Mouse (Mus musculus) limb, embryonic 10.5 days (tissue): ENCODE measurements around the gene Zfp93. TPM values are rescaled to one million over a fixed set of nuclear protein-coding genes. Genes with fewer than 3 reads are reported as not detected.
"Not testable (repeated sequence)": the region's sequence is repeated elsewhere in the genome, so short reads cannot be mapped to it uniquely, and the experiment has no call there.

Experiments
- DNase-seq: peaks from one replicate; pipeline ENCODE4 v3.0.0-alpha.2; 2017; ENCODE audit warnings: low spot score
- H3K27ac ChIP-seq: fragments of 300-500 bp; sonication (generic); 2 replicates; pipeline ENCODE4 v1.5.1; 2016; ENCODE audit warnings: mild to moderate bottlenecking
- H3K27me3 ChIP-seq: fragments of 300-500 bp; sonication (generic); 2 replicates; pipeline ENCODE4 v1.6.1; 2016; ENCODE audit warnings: low read depth, mild to moderate bottlenecking; ENCODE audit not compliant: poor library complexity, severe bottlenecking
- H3K36me3 ChIP-seq: fragments of 300-500 bp; sonication (generic); 2 replicates; pipeline ENCODE4 v1.6.1; 2016; ENCODE audit warnings: mild to moderate bottlenecking, moderate library complexity
- H3K4me1 ChIP-seq: fragments of 300-500 bp; sonication (generic); 2 replicates; pipeline ENCODE4 v1.6.1; 2016
- H3K4me3 ChIP-seq: fragments of 300-500 bp; sonication (generic); 2 replicates; pipeline ENCODE4 v1.5.1; 2016; ENCODE audit warnings: mild to moderate bottlenecking, moderate library complexity
- H3K9me3 ChIP-seq: fragments of 300-500 bp; sonication (generic); replicated peaks from 2 replicates; pipeline ENCODE4 v1.6.1; 2016; ENCODE audit warnings: mild to moderate bottlenecking
- WGBS: fragments of 180-500 bp; shearing (Covaris S2); methylation state at CpG from one replicate; pipeline ENCODE4 v1.1.7; 2016; 5-methylcytosine and 5-hydroxymethylcytosine counted together
- polyA plus RNA-seq: library from polyadenylated mRNA; unstranded; fragments of >200 nt; fragmentation: Nextera tagmentation; extraction: Ambion mirVana; gene quantifications from 2 replicates; pipeline ENCODE4 v1.2.1, GENCODE M21; 2016

The Zfp93 gene
- polyA plus RNA-seq, 1 experiment from 2014 or later, result 10.8 TPM

DNA sequence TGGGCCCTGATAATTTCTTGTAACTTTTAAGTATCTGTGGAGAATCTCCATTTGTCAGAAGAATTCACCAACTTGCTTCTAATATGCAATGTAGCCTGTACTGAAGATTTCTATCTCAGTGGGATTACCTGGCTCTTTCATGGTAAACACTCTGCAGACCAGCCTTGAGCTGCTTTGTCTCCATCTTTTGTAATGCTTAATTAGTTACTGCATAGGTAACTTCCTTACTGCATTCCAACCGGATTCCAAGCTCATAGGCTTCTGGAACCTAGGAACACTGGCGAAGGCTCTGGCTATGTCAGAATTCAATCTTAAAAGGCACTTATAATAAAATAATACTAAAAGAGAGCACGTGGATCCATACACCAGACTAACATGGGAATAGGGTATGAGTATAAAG, 8.6 kb downstream of the Zfp93 start:
- peaks cover 39% of the 10 kb centered on the region for H3K36me3 ChIP-seq
- WGBS, result 81% methylated on average over 3 of the region's 3 CpGs
- H3K9me3 ChIP-seq, H3K27me3 ChIP-seq, DNase-seq, H3K4me3 ChIP-seq, H3K27ac ChIP-seq, H3K4me1 ChIP-seq: not testable (repeated sequence)

DNA sequence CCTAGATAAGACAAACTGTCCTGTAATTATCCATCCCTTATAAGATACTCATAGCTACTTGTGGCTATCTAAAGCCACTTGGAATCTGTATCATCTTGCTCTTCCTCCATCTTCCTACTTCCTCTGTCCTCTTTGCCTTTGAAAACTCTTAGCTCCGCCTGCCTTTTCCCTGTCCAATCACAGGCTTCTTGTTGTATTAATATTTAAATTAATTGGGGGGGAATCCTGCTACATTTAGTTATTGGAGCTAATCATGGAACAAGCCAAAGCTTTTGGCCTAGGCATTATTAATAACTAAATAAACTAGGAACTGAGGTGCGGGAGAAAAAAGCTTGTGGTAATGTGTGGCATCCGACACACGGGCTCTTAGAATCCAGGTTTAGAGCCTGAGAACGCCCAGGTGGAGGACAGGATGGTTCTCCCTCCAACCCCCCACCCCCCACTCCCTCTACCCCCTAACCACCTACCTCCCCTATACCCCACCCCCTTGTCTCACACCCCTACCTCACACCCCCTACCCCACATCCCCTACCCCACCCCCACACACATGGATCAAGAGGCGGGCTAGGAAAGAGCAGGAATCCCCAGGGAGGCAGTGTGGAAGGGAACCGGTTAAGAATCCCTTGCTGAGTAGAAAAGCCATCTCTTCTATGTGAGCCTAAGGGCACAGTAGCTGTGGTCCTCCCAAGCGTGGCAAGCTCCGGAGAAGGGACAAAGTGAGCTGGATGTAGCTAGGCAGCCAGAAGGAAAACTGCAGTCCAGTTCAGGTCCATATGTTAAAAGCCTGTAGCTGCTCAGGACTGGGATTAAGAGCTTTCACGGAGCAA, 10.0 kb downstream of the Zfp93 start:
- 53% methylated on average over 10 of the region's 10 CpGs for WGBS
- Histone ChIP-seq H3K27me3 (no peaks in the 10 kb centered on the region), H3K27ac (no peak overlapping the region), H3K4me1 (peaks cover 5% of the 10 kb centered on the region; the same call in 1 of the 2 replicates), H3K36me3 (peaks cover 24% of the 10 kb centered on the region), H3K9me3 (no peaks in the 10 kb centered on the region), H3K4me3 (no peak overlapping the region)
- no peak for DNase-seq

DNA sequence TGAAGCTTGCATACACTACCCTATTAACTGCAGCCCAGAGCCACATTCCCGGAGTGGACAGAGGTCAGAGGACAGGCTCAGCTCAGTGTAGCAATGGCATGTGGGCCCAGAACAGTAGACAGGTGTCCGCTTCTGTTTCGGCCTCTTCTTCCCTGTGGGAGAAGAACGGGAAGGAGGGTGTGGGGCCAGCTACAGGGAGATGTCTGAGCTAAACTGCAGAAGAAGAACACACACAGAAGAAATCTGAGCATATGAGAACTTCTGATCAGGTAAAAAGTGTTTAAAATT, 10.6 kb downstream of the Zfp93 start:
- H3K27me3 ChIP-seq, result no peaks in the 10 kb centered on the region
- no peaks in the 10 kb centered on the region for H3K9me3 ChIP-seq
- DNase-seq, result no peak
- H3K4me3 ChIP-seq, result no peak overlapping the region
- peaks cover 5% of the 10 kb centered on the region; the same call in 1 of the 2 replicates for H3K4me1 ChIP-seq
- WGBS, result 65% methylated on average over 4 of the region's 4 CpGs
- H3K36me3 ChIP-seq, result peaks cover 18% of the 10 kb centered on the region
- no peak overlapping the region for H3K27ac ChIP-seq

DNA sequence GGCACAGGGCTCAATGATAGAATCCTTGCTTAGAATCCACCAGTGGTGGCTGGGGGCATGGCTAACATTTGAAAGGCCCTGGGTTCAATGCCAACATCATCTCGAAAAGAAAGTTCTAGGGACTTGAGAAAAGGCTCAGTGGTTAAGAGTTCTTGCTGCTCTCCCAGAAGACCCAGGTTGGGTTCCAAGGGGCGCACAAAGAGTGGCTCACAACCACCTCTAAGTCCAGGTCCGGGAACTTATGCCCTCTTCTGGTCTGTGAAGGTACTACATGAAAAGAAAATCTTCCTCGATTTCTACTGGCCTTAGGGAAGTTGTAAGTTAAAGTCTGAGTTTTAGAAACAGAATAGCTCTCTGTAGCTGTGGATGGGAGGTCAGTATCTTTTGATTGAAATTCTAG, 15.9 kb downstream of the Zfp93 start:
- WGBS, result 53% methylated on average over 4 of the region's 4 CpGs
- DNase-seq, result no peak
- no peaks in the 10 kb centered on the region for H3K27me3 ChIP-seq

DNA sequence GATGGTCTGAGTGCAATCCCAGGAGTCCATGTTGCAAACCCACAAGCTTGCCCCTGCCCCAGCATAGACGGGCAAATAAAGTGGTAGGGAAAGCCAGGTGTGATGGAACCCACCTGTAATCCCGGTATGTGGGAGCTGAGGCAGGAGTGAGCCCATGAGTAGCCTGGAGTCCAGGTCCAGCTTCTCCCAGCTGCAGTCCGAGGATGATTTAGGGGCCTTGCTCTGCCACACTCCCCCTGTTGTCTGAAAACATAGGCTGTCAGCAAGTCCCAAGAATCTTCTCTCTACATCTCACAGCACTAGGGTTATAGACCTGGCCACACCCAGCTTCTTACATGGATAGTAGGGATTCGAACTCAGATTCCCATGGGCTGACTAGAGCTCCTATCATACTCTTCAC, 16.7 kb downstream of the Zfp93 start:
- Histone ChIP-seq H3K36me3 (peaks cover 48% of the 10 kb centered on the region), H3K4me3 (no peak overlapping the region), H3K9me3 (no peaks in the 10 kb centered on the region), H3K27me3 (no peaks in the 10 kb centered on the region), H3K4me1 (no peaks in the 10 kb centered on the region), H3K27ac (no peak overlapping the region)
- 72% methylated on average over 4 of the region's 4 CpGs for WGBS
- no peak for DNase-seq

More for the DNA sequence above, 15.9 kb downstream of the Zfp93 start:
- Histone ChIP-seq H3K4me1 (no peaks in the 10 kb centered on the region), H3K4me3 (no peak overlapping the region), H3K27ac (no peak overlapping the region), H3K36me3 (peaks cover 40% of the 10 kb centered on the region), H3K9me3 (no peaks in the 10 kb centered on the region)

DNA sequence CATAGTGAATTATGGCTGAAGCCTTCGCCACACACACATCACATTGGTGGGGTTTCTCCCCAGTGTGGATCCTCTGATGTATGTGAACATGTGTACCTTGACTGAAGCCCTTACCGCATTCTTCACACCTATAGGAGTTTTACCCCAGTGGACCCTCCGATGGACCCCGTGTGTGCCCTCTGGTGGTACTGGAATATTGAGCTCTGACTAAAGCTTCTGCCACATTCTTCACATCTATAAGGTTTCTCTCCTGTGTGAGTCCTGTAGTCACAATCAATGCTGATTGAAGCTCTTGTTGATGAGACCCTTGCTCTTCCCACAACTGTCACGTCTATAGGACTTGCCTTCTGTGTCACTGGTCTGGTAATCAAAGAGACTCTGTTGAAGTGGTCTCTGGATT, 17.4 kb downstream of the Zfp93 start:
- Histone ChIP-seq H3K9me3 (no peaks in the 10 kb centered on the region), H3K27ac (no peak overlapping the region), H3K36me3 (peaks cover 56% of the 10 kb centered on the region), H3K4me3 (no peak overlapping the region), H3K4me1 (no peaks in the 10 kb centered on the region), H3K27me3 (no peaks in the 10 kb centered on the region)
- 88% methylated on average over 5 of the region's 5 CpGs for WGBS
- DNase-seq, result no peak

DNA sequence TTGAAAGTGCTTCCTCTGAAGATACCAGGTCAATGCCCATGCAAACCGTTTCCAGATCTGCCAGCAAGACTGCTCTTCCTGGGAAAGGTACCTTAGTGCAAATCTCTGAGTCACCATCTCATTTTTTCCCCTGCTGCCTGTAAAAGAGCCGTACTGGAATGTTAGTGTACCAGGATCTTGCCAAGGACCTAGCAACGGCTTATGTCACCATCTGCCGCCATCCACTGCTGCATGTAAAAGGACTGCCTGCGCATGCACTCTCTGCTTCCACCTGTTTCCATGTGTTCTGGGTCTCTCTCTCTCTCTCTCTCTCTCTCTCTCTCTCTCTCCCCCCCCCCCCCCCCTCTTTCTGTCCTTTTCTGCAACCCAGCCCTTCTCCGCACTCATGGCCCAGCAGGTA, 18.3 kb downstream of the Zfp93 start:
- WGBS, result 93% methylated on average over 6 of the region's 6 CpGs
- H3K4me1 ChIP-seq, result no peaks in the 10 kb centered on the region
- H3K27me3 ChIP-seq, result no peaks in the 10 kb centered on the region
- H3K4me3 ChIP-seq, result no peak overlapping the region
- no peaks in the 10 kb centered on the region for H3K9me3 ChIP-seq
- no peak for DNase-seq
- H3K27ac ChIP-seq, result no peak overlapping the region
- H3K36me3 ChIP-seq, result peaks cover 64% of the 10 kb centered on the region

DNA sequence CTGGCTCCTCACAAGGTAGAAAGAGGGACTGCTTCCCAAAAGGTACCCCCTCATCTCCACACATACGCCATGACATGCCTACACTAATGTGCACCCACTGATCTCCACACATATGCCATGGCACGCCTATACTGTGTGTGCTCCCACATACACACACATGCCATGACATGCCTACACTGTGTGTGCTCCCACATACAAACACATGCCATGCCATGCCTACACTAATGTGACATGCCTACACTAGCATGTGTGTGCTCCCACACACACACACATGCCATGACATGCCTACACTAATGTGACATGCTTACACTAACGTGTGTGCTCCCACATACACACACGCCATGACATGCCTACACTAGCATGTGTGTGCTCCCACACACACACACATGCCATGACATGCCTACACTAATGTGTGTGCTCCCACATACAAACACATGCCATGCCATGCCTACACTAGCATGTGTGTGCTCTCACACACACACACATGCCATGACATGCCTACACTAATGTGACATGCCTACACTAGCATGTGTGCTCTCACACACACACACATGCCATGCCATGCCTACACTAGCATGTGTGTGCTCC, 20.0 kb downstream of the Zfp93 start:
- no peak overlapping the region for H3K4me3 ChIP-seq
- DNase-seq, result no peak
- no peak overlapping the region for H3K27ac ChIP-seq
- no peaks in the 10 kb centered on the region for H3K9me3 ChIP-seq
- peaks cover 81% of the 10 kb centered on the region for H3K36me3 ChIP-seq
- no peaks in the 10 kb centered on the region for H3K27me3 ChIP-seq
- no peaks in the 10 kb centered on the region for H3K4me1 ChIP-seq
- 93% methylated on average over 4 of the region's 4 CpGs for WGBS

DNA sequence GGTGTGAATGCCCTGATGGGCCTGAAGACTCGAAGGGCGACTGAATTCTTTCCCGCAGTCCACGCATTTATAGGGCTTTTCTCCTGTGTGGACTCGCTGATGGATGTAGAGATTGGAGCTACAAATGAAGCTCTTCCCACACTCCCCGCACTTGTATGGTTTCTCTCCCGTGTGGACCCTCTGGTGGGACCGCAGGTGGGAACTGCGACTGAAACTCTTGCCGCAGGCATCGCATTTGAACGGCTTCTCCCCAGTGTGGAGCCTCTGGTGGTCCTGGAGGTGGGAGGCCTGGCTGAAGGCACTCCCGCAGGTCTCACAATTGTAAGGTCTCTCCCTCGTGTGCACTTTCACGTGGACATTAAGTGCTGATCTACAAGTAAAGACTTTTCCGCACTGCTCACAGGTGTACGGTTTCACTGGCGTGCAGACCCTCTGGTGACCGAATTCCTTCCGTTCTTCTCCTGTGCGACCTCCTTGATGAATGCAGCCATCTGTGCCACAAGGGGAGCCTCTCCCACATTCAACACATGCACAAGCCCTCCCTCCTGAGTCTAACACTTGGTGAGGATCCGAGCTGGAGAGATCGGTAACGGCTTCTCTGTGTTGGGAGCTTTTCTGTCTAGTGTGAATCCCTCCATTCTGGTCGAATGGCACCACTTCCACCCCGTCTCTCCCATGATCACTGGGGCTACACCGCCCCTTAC, 21.3 kb downstream of the Zfp93 start:
- Histone ChIP-seq H3K27ac (no peak overlapping the region), H3K4me1 (no peaks in the 10 kb centered on the region), H3K36me3 (peaks cover 94% of the 10 kb centered on the region), H3K27me3 (no peaks in the 10 kb centered on the region), H3K9me3 (no peaks in the 10 kb centered on the region), H3K4me3 (no peak overlapping the region)
- WGBS, result 88% methylated on average over 27 of the region's 27 CpGs
- DNase-seq, result no peak

DNA sequence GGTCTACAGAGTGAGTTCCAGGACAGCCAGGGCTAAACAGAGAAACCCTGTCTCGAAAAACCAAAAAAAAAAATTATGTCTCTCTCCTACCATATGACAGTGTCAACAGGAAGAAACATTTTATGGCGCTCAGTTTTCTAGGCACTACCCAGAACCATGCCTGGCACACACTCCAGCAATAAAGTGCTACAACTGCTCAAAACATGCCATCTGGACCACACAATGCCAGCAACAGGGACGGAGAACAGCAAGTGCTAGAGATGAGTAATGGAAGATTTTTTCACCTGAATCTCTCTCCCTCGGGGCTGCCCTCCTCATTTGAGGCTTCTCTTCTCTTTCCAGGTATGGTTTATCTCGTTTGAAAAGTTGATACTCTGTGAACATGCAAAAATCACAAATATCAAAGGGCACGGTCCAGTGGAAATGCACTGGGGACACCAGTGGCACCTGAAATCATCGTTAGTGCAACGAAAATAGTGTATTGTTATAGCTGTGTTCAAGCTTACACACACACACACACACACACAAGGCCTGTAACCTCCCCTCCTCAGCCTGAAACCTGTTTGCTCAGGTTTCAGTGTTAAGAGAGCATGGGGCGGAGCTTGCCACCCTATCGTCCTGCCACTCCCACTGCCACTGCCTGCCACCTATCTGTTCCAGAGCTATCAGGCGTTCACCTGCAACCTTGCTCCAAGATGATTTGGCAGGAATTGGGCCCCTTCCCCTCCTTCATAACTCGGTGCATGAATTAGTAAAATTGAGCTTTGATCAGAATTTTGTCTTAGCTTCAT, 23.0 kb downstream of the Zfp93 start:
- no peak for DNase-seq
- H3K27me3 ChIP-seq, result no peaks in the 10 kb centered on the region
- H3K27ac ChIP-seq, result no peak overlapping the region
- 86% methylated on average over 12 of the region's 12 CpGs for WGBS
- H3K36me3 ChIP-seq, result peaks cover 96% of the 10 kb centered on the region
- H3K4me3 ChIP-seq, result no peak overlapping the region
- H3K9me3 ChIP-seq, result no peaks in the 10 kb centered on the region
- peaks cover 6% of the 10 kb centered on the region for H3K4me1 ChIP-seq

DNA sequence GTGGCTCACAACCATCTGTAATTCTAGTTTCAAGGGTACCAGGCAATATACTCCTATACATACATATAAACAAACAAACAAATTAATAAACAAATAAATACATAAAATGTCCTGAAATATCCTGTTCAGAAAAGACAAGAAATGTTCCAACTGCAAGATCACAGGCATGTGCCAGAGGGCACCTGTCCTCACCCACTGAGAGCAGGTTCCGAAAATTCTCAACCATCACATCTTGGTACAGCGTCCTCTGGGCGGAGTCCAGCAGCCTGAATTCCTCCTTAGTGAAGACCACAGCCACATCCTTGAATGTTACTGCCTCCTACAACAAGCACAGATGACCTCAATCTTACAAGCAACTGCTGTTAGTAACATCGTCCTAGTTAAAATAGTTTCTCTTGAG, 24.5 kb downstream of the Zfp93 start:
- Histone ChIP-seq H3K27ac (no peak overlapping the region), H3K27me3 (no peaks in the 10 kb centered on the region), H3K4me3 (no peak overlapping the region), H3K4me1 (peaks cover 8% of the 10 kb centered on the region), H3K36me3 (peaks cover 81% of the 10 kb centered on the region), H3K9me3 (no peaks in the 10 kb centered on the region)
- no peak for DNase-seq
- WGBS, result 94% methylated on average over 4 of the region's 4 CpGs

DNA sequence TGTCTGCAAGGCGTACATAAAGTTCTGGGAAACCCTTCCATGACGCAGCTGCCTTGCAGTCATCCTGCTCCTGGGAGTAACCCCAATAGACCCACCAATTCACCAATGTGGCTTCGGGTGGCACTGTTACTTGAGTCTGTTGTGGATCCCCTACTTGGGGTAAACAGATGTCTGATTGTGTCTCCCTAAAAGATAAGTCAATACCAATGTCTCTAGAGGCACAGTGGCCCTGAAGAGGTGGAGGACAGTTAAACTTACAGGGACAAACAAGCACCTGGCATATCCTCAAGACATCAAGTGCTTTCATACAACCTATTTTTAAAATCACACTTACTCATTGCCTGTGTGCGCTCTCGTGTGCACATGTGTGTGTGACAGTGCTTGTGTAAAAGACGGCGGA, 25.2 kb downstream of the Zfp93 start:
- Histone ChIP-seq H3K4me3 (no peak overlapping the region), H3K9me3 (no peaks in the 10 kb centered on the region), H3K27ac (no peak overlapping the region), H3K4me1 (peaks cover 13% of the 10 kb centered on the region), H3K27me3 (no peaks in the 10 kb centered on the region), H3K36me3 (peaks cover 74% of the 10 kb centered on the region)
- no peak for DNase-seq
- 98% methylated on average over 7 of the region's 7 CpGs for WGBS

DNA sequence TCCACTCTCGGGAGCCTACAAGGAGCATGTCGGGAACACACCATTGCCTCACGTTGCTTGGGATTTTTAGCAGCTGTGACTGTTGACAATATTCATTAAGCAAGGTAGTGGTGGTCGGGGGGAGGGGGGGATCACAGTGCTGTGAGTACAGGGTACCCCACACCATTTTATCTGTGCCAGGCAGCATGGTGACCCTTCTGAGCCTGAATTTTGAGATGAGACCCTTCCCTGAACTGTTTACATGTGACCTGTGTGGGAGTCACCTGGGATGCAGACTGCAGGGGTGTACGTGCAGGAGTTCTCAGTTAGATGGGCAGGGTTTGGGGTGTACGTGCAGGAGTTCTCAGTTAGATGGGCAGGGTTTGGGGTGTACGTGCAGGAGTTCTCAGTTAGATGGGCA, 26.2 kb downstream of the Zfp93 start:
- Histone ChIP-seq H3K4me1 (peaks cover 19% of the 10 kb centered on the region), H3K9me3 (no peaks in the 10 kb centered on the region), H3K36me3 (peaks cover 65% of the 10 kb centered on the region), H3K27ac (no peak overlapping the region), H3K27me3 (no peaks in the 10 kb centered on the region), H3K4me3 (no peak overlapping the region)
- DNase-seq, result no peak
- 92% methylated on average over 7 of the region's 7 CpGs for WGBS
